Mouse (Mus musculus) gastrocnemius, postnatal 10 days (tissue): ENCODE measurements around the gene Fam213a. TPM values are rescaled to one million over a fixed set of nuclear protein-coding genes. Genes with fewer than 3 reads are reported as not detected.

ENCODE experiments used
- total RNA-seq, 2 experiments: library from RNA; stranded (reverse); gene quantifications; 2 replicates each; pipeline ENCODE4 v1.2.3; 2021

The Fam213a gene
- total RNA-seq, 2 experiments from 2014 or later: 7.2 to 11.0 TPM

Other genes with a start within 250 kb of the Fam213a start
- under 1 TPM; 0.56 to 0.87 TPM for gene Sh2d4b, start 120.5 kb downstream of the Fam213a start, total RNA-seq
- gene Tspan14, start 47.0 kb downstream of the Fam213a start, total RNA-seq: 10 to 100 TPM; 17.2 to 19.1 TPM
- gene Dydc2, start 55.4 kb upstream of the Fam213a start, total RNA-seq: not detected
- gene Dydc1, start 59.1 kb upstream of the Fam213a start, total RNA-seq: not detected
- under 1 TPM in 1 of 2 experiments, not detected in 1; 0.52 TPM for gene Mat1a, start 91.2 kb upstream of the Fam213a start, total RNA-seq
- not detected for gene Sftpa1, start 118.0 kb upstream of the Fam213a start, total RNA-seq
- gene Mbl1, start 137.7 kb upstream of the Fam213a start, total RNA-seq: under 1 TPM in 1 of 2 experiments, not detected in 1; 0.52 TPM
- gene Sftpd, start 171.4 kb upstream of the Fam213a start, total RNA-seq: not detected